ENCODE assay signal across 37 mouse cellular contexts in the genomic region with DNA sequence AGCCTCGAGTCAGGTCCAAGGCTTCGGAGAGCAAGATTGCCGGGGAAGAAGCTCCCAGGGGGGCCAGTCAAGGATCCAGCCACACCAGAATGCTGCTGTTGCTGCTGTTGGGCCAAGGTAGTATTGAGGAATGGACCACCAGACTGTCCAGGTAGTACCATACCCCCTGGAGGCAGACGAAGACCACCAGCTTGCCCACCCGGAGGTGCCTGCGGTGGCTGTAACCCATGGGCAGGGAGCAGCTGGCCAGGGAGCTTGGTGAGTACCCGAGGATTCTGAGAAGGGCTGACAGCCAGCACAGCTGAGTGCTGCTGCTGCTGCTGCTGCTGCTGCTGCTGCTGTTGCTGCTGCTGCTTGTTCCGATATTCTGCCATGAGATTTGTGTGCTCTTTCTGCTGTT. TPM values are rescaled to one million over a fixed set of nuclear protein-coding genes. Genes with fewer than 3 reads are reported as not detected.
"Had no signal": no experiment of that assay in that cellular context is flagged by ENCODE, and none has a peak within 500 bp of the region (broad histone marks: within the 10 kb centered on the region; RNA-seq: fewer than 3 reads in every experiment).

No protein-coding gene starts in this region.

- H3K4me1 ChIP-seq: heart, embryonic 12.5 days; heart, embryonic 13.5 days; heart, embryonic 15.5 days; hindbrain, embryonic 10.5 days; hindbrain, embryonic 12.5 days; hindbrain, embryonic 13.5 days; hindbrain, embryonic 15.5 days; intestine, embryonic 15.5 days; kidney, embryonic 15.5 days had no signal

- H3K4me3 ChIP-seq: heart, embryonic 10.5 days; heart, embryonic 12.5 days; heart, embryonic 13.5 days; heart, embryonic 15.5 days; hindbrain, embryonic 10.5 days; hindbrain, embryonic 12.5 days; hindbrain, embryonic 13.5 days; hindbrain, embryonic 15.5 days; intestine, embryonic 15.5 days; kidney, embryonic 15.5 days; layer of hippocampus, adult 2 months; left cerebral cortex, adult 2 months had no signal

- H3K27me3 ChIP-seq: heart, embryonic 12.5 days; heart, embryonic 13.5 days; heart, embryonic 15.5 days; hindbrain, embryonic 12.5 days; hindbrain, embryonic 13.5 days; hindbrain, embryonic 15.5 days; intestine, embryonic 15.5 days; kidney, embryonic 15.5 days had no signal

- ATAC-seq: hindbrain, embryonic 16.5 days; hindbrain, postnatal 0 days; inflammation-experienced regulatory T-cells, adult 6 months; intestine, embryonic 15.5 days; intestine, embryonic 16.5 days; intestine, postnatal 0 days had no signal

- DNase-seq: heart, postnatal 10 days; heart, postnatal 14 days; heart, postnatal 36 days; heart, postnatal 4 days; kidney, adult 11 months; kidney, adult 18-20 months; kidney, adult 2 months; kidney, adult 8-10 months; kidney, adult 9 months; kidney, postnatal 10 days; kidney, postnatal 14 days; kidney, postnatal 36 days; kidney, postnatal 4 days; layer of hippocampus, adult 9-11 months; layer of hippocampus, postnatal 36 days had no signal

- H3K9ac ChIP-seq: heart, embryonic 12.5 days; heart, embryonic 13.5 days; heart, embryonic 15.5 days; hindbrain, embryonic 12.5 days; hindbrain, embryonic 13.5 days; hindbrain, embryonic 14.5 days; hindbrain, embryonic 15.5 days; intestine, embryonic 15.5 days; kidney, embryonic 15.5 days had no signal

- H3K4me2 ChIP-seq: heart, embryonic 11.5 days; heart, embryonic 12.5 days; heart, embryonic 13.5 days; heart, embryonic 15.5 days; hindbrain, embryonic 12.5 days; hindbrain, embryonic 13.5 days; hindbrain, embryonic 14.5 days; hindbrain, embryonic 15.5 days; intestine, embryonic 15.5 days; kidney, embryonic 15.5 days had no signal

- H3K9me3 ChIP-seq: heart, embryonic 10.5 days; heart, embryonic 12.5 days; heart, embryonic 13.5 days; heart, embryonic 15.5 days; hindbrain, embryonic 10.5 days; hindbrain, embryonic 12.5 days; hindbrain, embryonic 13.5 days; hindbrain, embryonic 15.5 days; intestine, embryonic 15.5 days; kidney, embryonic 15.5 days had no signal

- H3K27ac ChIP-seq: heart, embryonic 10.5 days; heart, embryonic 13.5 days; heart, embryonic 15.5 days; hindbrain, embryonic 10.5 days; hindbrain, embryonic 12.5 days; hindbrain, embryonic 13.5 days; hindbrain, embryonic 14.5 days; hindbrain, embryonic 15.5 days; hindbrain, postnatal 0 days; intestine, embryonic 15.5 days; kidney, embryonic 15.5 days; kidney, postnatal 0 days; layer of hippocampus, adult 2 months; left cerebral cortex, adult 2 months had no signal

RNA-seq across cellular contexts. Expression of a gene that starts 36.9 kb away (rescaled TPM):
- polyA plus RNA-seq: heart, embryonic 10.5 days; inflammation-experienced regulatory T-cells, adult 6 months; intestine, embryonic 14.5 days; intestine, embryonic 15.5 days; intestine, embryonic 16.5 days had no signal

RNA-seq across cellular contexts. Expression of a gene that starts 52.2 kb away (rescaled TPM):
- total RNA-seq: hematopoietic stem cell, adult 5-6 weeks had no signal
